Mouse (Mus musculus) liver, embryonic 14.5 days (tissue): ENCODE results near the gene Ccdc30. TPM values are rescaled to one million over a fixed set of nuclear protein-coding genes. Genes with fewer than 3 reads are reported as not detected.

ENCODE experiments used
- ATAC-seq: fragments of 200-750 bp; cut with Nextera tagmentation; 2 replicates; pipeline ENCODE4 v1.8.0; 2017; ENCODE audit warnings: moderate number of reproducible peaks, mild to moderate bottlenecking, moderate library complexity; ENCODE audit not compliant: insufficient read depth
- DNase-seq, 3 experiments: peaks; one replicate each; pipeline ENCODE4 v3.0.0-alpha.2; 2012 to 2013; ENCODE audit warnings: low read depth in 3 of 3, low spot score in 3 of 3
- H3K27ac ChIP-seq: fragments of 300-500 bp; sonication (generic); 2 replicates; pipeline ENCODE4 v1.5.1; 2014; ENCODE audit warnings: moderate library complexity, mild to moderate bottlenecking, control low read depth, inconsistent platforms
- H3K27me3 ChIP-seq: fragments of 300-500 bp; sonication (generic); 2 replicates; pipeline ENCODE4 v1.6.1; 2014; ENCODE audit warnings: mild to moderate bottlenecking, low read length, moderate library complexity; ENCODE audit not compliant: control insufficient read depth, insufficient read depth
- H3K36me3 ChIP-seq: fragments of 300-500 bp; sonication (generic); replicated peaks from 2 replicates; pipeline ENCODE4 v1.6.1; 2014; ENCODE audit warnings: low read depth; ENCODE audit not compliant: control insufficient read depth, insufficient read depth
- H3K4me1 ChIP-seq, 2 experiments: fragments of 200-500 bp in 1 of 2; fragments of 300-500 bp in 1 of 2; sonication (generic) in 1 of 2; replicated peaks; 2 replicates each; pipeline ENCODE4 v1.6.1; 2012 to 2014; ENCODE audit warnings: antibody characterized with exemption in 1 of 2, inconsistent platforms in 1 of 2, low read length in 1 of 2; ENCODE audit not compliant: control insufficient read depth in 2 of 2, insufficient read depth in 2 of 2
- H3K4me2 ChIP-seq: fragments of 300-500 bp; sonication (generic); 2 replicates; pipeline ENCODE4 v1.6.1; 2014; ENCODE audit warnings: low read depth, mild to moderate bottlenecking, control low read depth, moderate library complexity
- H3K4me3 ChIP-seq, 2 experiments: fragments of 200-500 bp in 1 of 2; fragments of 300-500 bp in 1 of 2; sonication (generic) in 1 of 2; 2 replicates each; pipeline ENCODE4 v1.5.1; 2012 to 2014; ENCODE audit warnings: low read depth in 2 of 2, low read length in 2 of 2, mild to moderate bottlenecking in 2 of 2, control low read depth in 1 of 2, inconsistent platforms in 1 of 2, moderate library complexity in 1 of 2; ENCODE audit not compliant: insufficient read depth in 1 of 2
- H3K9ac ChIP-seq: fragments of 300-500 bp; sonication (generic); replicated peaks from 2 replicates; pipeline ENCODE4 v1.6.1; 2014; ENCODE audit warnings: mild to moderate bottlenecking, control low read depth, moderate library complexity
- H3K9me3 ChIP-seq: fragments of 300-500 bp; sonication (generic); 2 replicates; pipeline ENCODE4 v1.6.1; 2016; ENCODE audit warnings: low read length, mixed read lengths; ENCODE audit not compliant: control insufficient read depth
- CTCF ChIP-seq: IDR thresholded peaks from 2 replicates; pipeline ENCODE4 v1.5.1; 2016; ENCODE audit warnings: antibody characterized with exemption, low read depth, control low read depth
- EP300 ChIP-seq: IDR thresholded peaks from 2 replicates; pipeline ENCODE4 v1.6.1; 2016; ENCODE audit warnings: antibody characterized with exemption, low read depth
- WGBS: fragments of 180-500 bp; shearing (Covaris S2); extraction: QIAGEN DNeasy Blood & Tissue Kit; methylation state at CpG from one replicate; pipeline ENCODE4 v1.1.7; 2014; ENCODE audit not compliant: insufficient replicate concordance; 5-methylcytosine and 5-hydroxymethylcytosine counted together
- polyA plus RNA-seq, 2 experiments: library from polyadenylated mRNA; depleted of rRNA in 1 of 2; stranded (reverse) in 1 of 2; unstranded in 1 of 2; fragments of >200 nt; fragmentation: Nextera tagmentation in 1 of 2; extraction: Ambion mirVana in 1 of 2; gene quantifications; 2 replicates each; pipeline versions ENCODE4 v1.2.1 to v1.2.3; 2012 to 2014

Ccdc30 gene
- polyA plus RNA-seq, 2 experiments = 0.41 to 1.2 TPM

DNA sequence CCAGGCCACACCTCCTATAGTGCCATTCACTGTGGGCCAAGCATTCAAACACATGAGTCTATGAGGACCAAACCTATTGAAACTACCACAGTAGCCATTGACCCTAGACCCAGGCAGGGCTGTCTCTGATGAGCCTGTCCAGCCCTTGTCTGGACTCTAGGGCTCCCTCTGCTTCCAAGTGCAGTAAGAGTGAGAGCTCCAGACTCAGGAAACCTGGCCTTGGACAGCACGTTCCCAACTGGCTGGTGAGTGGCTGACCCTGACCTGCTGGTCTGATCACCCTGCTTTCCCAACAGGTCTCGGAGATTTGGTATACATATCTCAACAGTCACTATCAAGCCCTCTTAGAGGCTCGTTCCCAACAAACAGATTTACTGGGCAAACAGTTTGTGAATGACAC, 32.5 kb upstream of the Ccdc30 start:
- Histone ChIP-seq H3K9ac (no peak overlapping the region), H3K27me3 (no peaks in the 10 kb centered on the region), H3K4me1 (no peaks in the 10 kb centered on the region), H3K27ac (no peak overlapping the region), H3K4me2 (no peak overlapping the region), H3K9me3 (no peaks in the 10 kb centered on the region), H3K36me3 (no peaks in the 10 kb centered on the region), H3K4me3 (no peak overlapping the region)
- ATAC-seq = no peak
- no peak for DNase-seq
- 47% methylated on average over 3 of the region's 3 CpGs for WGBS
- TF ChIP-seq EP300 (no peak), CTCF (no peak)

DNA sequence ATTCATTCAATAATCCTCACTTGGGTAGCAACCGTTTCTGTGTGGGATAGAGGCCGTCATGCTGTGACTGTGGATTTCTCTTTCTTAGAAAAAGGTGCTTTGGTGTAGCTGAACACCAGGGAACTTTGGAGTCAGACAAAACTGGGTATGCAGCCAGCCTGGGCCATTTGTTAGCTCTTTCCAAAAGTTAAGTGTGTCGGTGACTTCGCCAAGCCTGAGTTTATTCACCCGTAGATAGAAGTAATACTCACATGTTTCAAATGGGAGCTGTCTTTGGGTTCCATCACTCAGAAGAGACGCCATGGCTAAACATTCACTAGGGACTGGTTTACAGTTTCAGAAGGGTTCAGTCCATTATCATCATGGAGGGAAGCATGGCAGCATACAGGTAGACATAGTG, 31.9 kb upstream of the Ccdc30 start:
- Histone ChIP-seq H3K4me1 (no peaks in the 10 kb centered on the region; a peak in 1 of 4 replicates), H3K9me3 (no peaks in the 10 kb centered on the region), H3K27me3 (no peaks in the 10 kb centered on the region), H3K4me3 (no peak overlapping the region), H3K27ac (no peak overlapping the region), H3K4me2 (no peak overlapping the region), H3K9ac (no peak overlapping the region), H3K36me3 (no peaks in the 10 kb centered on the region)
- 68% methylated on average over 6 of the region's 6 CpGs for WGBS
- ATAC-seq = no peak
- TF ChIP-seq EP300 (no peak), CTCF (no peak)
- no peak for DNase-seq

DNA sequence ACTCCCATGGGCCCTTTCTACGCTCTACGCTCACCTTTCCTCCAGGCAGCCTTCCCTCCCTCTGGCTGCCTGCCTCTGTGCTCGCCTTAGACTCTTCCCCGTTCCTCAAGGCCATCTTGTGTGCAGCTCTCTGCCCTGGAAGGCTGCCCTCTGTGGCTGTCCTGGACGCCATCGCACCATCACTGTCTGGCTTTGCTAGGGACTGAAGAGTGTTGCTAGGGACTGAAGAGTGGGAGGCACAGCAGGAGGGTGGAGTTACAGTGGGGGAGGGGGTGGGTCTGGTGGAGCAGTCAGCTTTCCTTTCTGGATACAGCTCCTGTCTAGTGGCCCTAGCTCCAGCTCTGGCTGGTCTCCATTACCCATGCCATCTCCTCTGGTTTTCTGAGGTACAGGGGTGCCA, 27.2 kb upstream of the Ccdc30 start:
- Histone ChIP-seq H3K27me3 (no peaks in the 10 kb centered on the region), H3K27ac (no peak overlapping the region), H3K4me1 (no peaks in the 10 kb centered on the region; a peak in 1 of 4 replicates), H3K36me3 (no peaks in the 10 kb centered on the region), H3K4me3 (no peak overlapping the region), H3K4me2 (no peak overlapping the region), H3K9ac (no peak overlapping the region), H3K9me3 (no peaks in the 10 kb centered on the region)
- TF ChIP-seq EP300 (no peak), CTCF (no peak)
- WGBS = 57% methylated on average over 6 of the region's 6 CpGs
- no peak for DNase-seq
- no peak for ATAC-seq

DNA sequence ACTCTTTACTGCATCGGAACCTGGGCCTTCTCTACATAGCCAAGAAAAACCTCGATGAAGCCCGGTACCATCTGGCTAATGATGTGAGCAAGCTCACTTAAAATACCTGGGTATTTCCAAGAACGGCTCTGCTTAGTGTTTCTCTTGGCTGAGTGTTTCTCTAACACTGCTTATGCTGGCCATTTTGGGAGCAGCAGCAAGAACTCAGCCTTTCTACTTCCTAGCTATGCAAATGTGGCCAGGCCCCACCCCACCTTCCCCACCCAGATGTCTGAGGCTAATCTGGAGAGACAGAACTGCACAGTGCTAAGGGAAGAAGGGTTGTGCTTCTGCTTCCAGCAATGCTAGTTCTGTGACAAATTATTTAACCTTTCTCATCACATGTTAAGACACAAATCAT, 26.5 kb upstream of the Ccdc30 start:
- TF ChIP-seq EP300 (no peak), CTCF (no peak)
- WGBS = 77% methylated on average over 4 of the region's 4 CpGs
- ATAC-seq = no peak

DNA sequence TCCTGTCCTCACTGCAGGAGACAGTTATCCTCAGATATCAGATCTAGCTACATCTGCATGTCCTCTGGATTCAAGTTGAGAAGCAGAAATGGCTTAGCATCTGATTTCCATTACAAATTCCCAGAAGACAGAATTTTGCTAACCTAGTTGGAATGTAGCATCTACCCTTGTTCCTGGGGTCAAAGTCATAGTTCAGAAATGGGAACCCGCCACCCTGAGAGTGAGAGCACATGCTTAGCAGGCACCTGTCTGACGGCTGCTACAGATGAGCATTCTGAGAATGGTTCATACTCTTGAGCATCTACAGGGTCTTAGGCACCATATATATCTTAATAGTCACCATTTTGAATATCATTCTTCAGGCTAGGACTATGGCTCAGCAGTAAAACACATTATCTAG, 22.6 kb upstream of the Ccdc30 start:
- H3K4me2 ChIP-seq = no peak overlapping the region
- no peaks in the 10 kb centered on the region for H3K36me3 ChIP-seq
- no peaks in the 10 kb centered on the region for H3K27me3 ChIP-seq
- no peaks in the 10 kb centered on the region; a peak in 1 of 4 replicates for H3K4me1 ChIP-seq
- DNase-seq (no peak), ATAC-seq (no peak)
- TF ChIP-seq EP300 = no peak
- TF ChIP-seq CTCF = no peak
- no peak overlapping the region for H3K9ac ChIP-seq
- H3K4me3 ChIP-seq = no peak overlapping the region
- no peaks in the 10 kb centered on the region for H3K9me3 ChIP-seq
- no peak overlapping the region for H3K27ac ChIP-seq
- 63% methylated on average over 2 of the region's 2 CpGs for WGBS

More for the DNA sequence above, 26.5 kb upstream of the Ccdc30 start:
- Histone ChIP-seq H3K9me3 (no peaks in the 10 kb centered on the region), H3K9ac (no peak overlapping the region), H3K4me2 (no peak overlapping the region), H3K36me3 (no peaks in the 10 kb centered on the region), H3K27me3 (no peaks in the 10 kb centered on the region), H3K4me3 (no peak overlapping the region), H3K27ac (no peak overlapping the region), H3K4me1 (no peaks in the 10 kb centered on the region; a peak in 1 of 4 replicates)
- DNase-seq = no peak
